Mouse (Mus musculus) monocyte, adult 5-6 weeks (primary cell): ENCODE data around the gene Htr5b. TPM values are rescaled to one million over a fixed set of nuclear protein-coding genes. Genes with fewer than 3 reads are reported as not detected.
A peak's percentile ranks its signal among the peaks of the same experiment; 100 is the strongest.

ENCODE experiments used
- ATAC-seq: fragments of 153-309, 156-312 bp; replicated peaks from 2 replicates; pipeline ENCODE4 v1.8.0; 2017; ENCODE audit warnings: mild to moderate bottlenecking; ENCODE audit not compliant: low TSS enrichment, insufficient number of reproducible peaks, severe bottlenecking, poor library complexity, low FRiP score
- total RNA-seq: library from RNA; stranded (forward); fragments of 200-1000, 200-491, 200-594 nt; gene quantifications from 3 replicates; pipeline ENCODE4 v1.2.3, GENCODE M21; 2017

Htr5b gene
- total RNA-seq, 1 experiment from 2014 or later = not detected

- ATAC-seq = no peak
Observed at GRCm38 (mm10) chr1:121510420-121511140, 17.7 kb downstream of the Htr5b start.

GRCm38 (mm10) chr1:121508729-121509128 lies 19.5 kb downstream of the Htr5b start:
- ATAC-seq = 0 out of 2 replicates have a peak, but pooled peaks have one; percentile 47

- ATAC-seq = no peak
Observed at GRCm38 (mm10) chr1:121497093-121497492, 31.2 kb downstream of the Htr5b start.

GRCm38 (mm10) chr1:121490241-121490640 lies 38.0 kb downstream of the Htr5b start:
- no peak for ATAC-seq

GRCm38 (mm10) chr1:121486803-121487202 lies 41.5 kb downstream of the Htr5b start:
- ATAC-seq = no peak

- ATAC-seq = no peak
Observed at GRCm38 (mm10) chr1:121483091-121483490, 45.2 kb downstream of the Htr5b start.

GRCm38 (mm10) chr1:121479403-121479802 lies 48.9 kb downstream of the Htr5b start:
- no peak for ATAC-seq

- peak; percentile 25; the same call in 1 of the 2 replicates for ATAC-seq
Observed at GRCm38 (mm10) chr1:121478284-121478980, 49.8 kb downstream of the Htr5b start.

- ATAC-seq = no peak
Observed at GRCm38 (mm10) chr1:121477716-121478115, 50.5 kb downstream of the Htr5b start.

GRCm38 (mm10) chr1:121471503-121471902 lies 56.8 kb downstream of the Htr5b start:
- no peak for ATAC-seq

- ATAC-seq = no peak
Observed at GRCm38 (mm10) chr1:121468271-121468670, 60.0 kb downstream of the Htr5b start.

- ATAC-seq = no peak
Observed at GRCm38 (mm10) chr1:121466276-121466675, 62.0 kb downstream of the Htr5b start.

- no peak for ATAC-seq
Observed at GRCm38 (mm10) chr1:121463806-121464205, 64.5 kb downstream of the Htr5b start.

GRCm38 (mm10) chr1:121462643-121463042 lies 65.6 kb downstream of the Htr5b start:
- ATAC-seq = 0 out of 2 replicates have a peak, but pooled peaks have one; percentile 16

- ATAC-seq = peak; percentile 69
Observed at GRCm38 (mm10) chr1:121461895-121462294, 66.4 kb downstream of the Htr5b start.

GRCm38 (mm10) chr1:121460077-121460476 lies 68.2 kb downstream of the Htr5b start:
- ATAC-seq = no peak
